Mouse (Mus musculus): ENCODE measurements around the gene Ankrd22.

DNA sequence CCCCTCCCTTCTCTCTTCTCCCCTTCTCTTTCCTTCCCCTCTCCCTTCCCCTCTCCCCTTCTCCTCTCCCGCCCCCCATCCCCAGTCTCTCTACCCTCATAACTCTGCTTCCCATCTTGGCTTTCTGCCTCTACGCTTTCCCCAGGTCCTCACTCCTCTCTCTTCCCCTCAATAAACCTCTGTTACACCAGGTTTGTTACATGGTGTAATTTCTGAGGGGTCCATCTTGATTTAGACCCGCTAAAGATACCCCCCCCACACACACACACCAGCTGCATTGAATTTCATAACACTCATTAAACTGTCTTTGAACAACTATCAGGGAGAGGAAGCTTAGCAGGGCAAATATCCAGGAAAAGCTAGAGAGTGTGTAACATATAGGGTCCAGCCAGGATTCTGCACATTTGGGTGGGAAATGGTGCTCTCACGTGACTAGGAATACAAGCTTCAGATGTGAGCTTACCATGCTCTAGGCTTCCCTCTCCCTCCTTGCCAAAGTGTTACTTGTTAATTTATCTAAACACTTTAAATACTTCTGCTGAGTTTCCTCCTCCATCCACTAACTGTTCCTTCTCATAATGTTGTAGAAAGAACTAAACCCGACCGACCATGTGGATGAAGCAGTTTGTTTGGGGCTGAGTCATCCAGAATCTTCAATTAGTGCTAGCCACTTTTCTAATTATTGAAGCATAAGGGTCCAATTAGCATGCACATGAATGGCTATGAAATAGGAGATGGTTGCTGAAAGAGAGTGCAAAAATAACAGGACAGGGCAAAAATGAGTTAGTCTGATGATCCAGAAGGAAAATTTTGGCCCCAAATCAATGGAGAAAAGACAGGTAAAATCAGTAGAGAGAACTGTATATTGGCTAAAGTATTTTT, 12.3 kb downstream of the Ankrd22 start:
- TF ChIP-seq CTCF (IDR thresholded peaks at IDR 0.05; ENCODE audit: low read depth) (no peak), EP300 (optimal IDR thresholded peaks at IDR 0.05) (no peak)
